In genomic region chr1:93686961-93687320, GRCm38 (mm10) we compare ENCODE assay signal across 8 mouse cellular contexts. TPM values are rescaled to one million over a fixed set of nuclear protein-coding genes. Genes with fewer than 3 reads are reported as not detected.
A peak's percentile ranks its signal among the peaks of the same experiment; 100 is the strongest.
DNase-seq lines count a peak whose midpoint lies in the region; ATAC-seq and TF ChIP-seq lines count a peak whose summit lies in the region.

No protein-coding gene starts in this region.

- H3K4me3 ChIP-seq in ES-Bruce4 (ENCODE audit: low read depth, low read length): peak overlapping the region; percentile 80
- peak overlapping the region; percentile 29 for H3K4me3 ChIP-seq in cortical plate, adult 2 months (ENCODE audit: insufficient read depth, low read length)
- H3K4me3 ChIP-seq in hindbrain, embryonic 12.5 days: peak overlapping the region; percentile 57
- peak overlapping the region; percentile 59; the same call in 1 of the 2 replicates for H3K4me3 ChIP-seq in liver, embryonic 11.5 days (ENCODE audit: low read depth, low read length)

- no peak for ATAC-seq in hindbrain, embryonic 12.5 days (ENCODE audit: low FRiP score)
- no peak for ATAC-seq in liver, embryonic 11.5 days (replicated peaks; ENCODE audit: low FRiP score)
- no peak for ATAC-seq in erythroid progenitor cell, adult 5-6 weeks (replicated peaks; ENCODE audit: low FRiP score, poor library complexity, severe bottlenecking)

- H3K27ac ChIP-seq in ES-Bruce4 (ENCODE audit: insufficient read depth, low read length): no peak overlapping the region
- peak overlapping the region; percentile 24; the same call in 1 of the 2 replicates for H3K27ac ChIP-seq in cortical plate, adult 2 months (ENCODE audit: insufficient read depth, low read length)
- peak overlapping the region; percentile 55; the same call in 1 of the 2 replicates for H3K27ac ChIP-seq in hindbrain, embryonic 12.5 days
- H3K27ac ChIP-seq in liver, embryonic 11.5 days (ENCODE audit: low read depth, low read length): no peak overlapping the region

- H3K4me2 ChIP-seq in hindbrain, embryonic 12.5 days (replicated peaks): peak overlapping the region; percentile 82
- H3K4me2 ChIP-seq in liver, embryonic 11.5 days: peak overlapping the region; percentile 83

- TF ChIP-seq CTCF in ES-Bruce4 (IDR thresholded peaks at IDR 0.05; ENCODE audit: low read depth, low read length): no peak
- no peak for TF ChIP-seq CTCF in cortical plate, adult 2 months (IDR thresholded peaks at IDR 0.05; ENCODE audit: extremely low read depth, insufficient read depth, low read length)

- H3K4me1 ChIP-seq in ES-Bruce4 (ENCODE audit: control insufficient read depth, insufficient read depth, low read length): no peaks in the 10 kb centered on the region
- peaks cover 1% of the 10 kb centered on the region; the same call in 1 of the 2 replicates for H3K4me1 ChIP-seq in cortical plate, adult 2 months (ENCODE audit: control insufficient read depth, insufficient read depth, low read length)
- peaks cover 14% of the 10 kb centered on the region; the same call in 1 of the 2 replicates for H3K4me1 ChIP-seq in hindbrain, embryonic 12.5 days
- H3K4me1 ChIP-seq in liver, embryonic 11.5 days (replicated peaks; ENCODE audit: control insufficient read depth, insufficient read depth, low read length): peaks cover 7% of the 10 kb centered on the region; the same call in 1 of the 2 replicates

- 0 out of 2 replicates have a peak, but pooled peaks cover 3% of the 10 kb centered on the region for H3K9me3 ChIP-seq in ES-Bruce4 (replicated peaks; ENCODE audit: control insufficient read depth, insufficient read depth, low read length, poor library complexity, severe bottlenecking)
- H3K9me3 ChIP-seq in hindbrain, embryonic 12.5 days (replicated peaks): 0 out of 2 replicates have a peak, but pooled peaks cover 4% of the 10 kb centered on the region
- no peaks in the 10 kb centered on the region for H3K9me3 ChIP-seq in liver, embryonic 11.5 days (ENCODE audit: control insufficient read depth, low read length)

- H3K27me3 ChIP-seq in ES-Bruce4 (ENCODE audit: control insufficient read depth, insufficient read depth, low read length, poor library complexity, severe bottlenecking): no peaks in the 10 kb centered on the region
- peaks cover 19% of the 10 kb centered on the region; the same call in 1 of the 2 replicates for H3K27me3 ChIP-seq in hindbrain, embryonic 12.5 days
- peaks cover 34% of the 10 kb centered on the region for H3K27me3 ChIP-seq in liver, embryonic 11.5 days (replicated peaks; ENCODE audit: control insufficient read depth, insufficient read depth, low read length)

- no peaks in the 10 kb centered on the region for H3K36me3 ChIP-seq in ES-Bruce4 (ENCODE audit: control insufficient read depth, insufficient read depth, low read length, poor library complexity, severe bottlenecking)
- H3K36me3 ChIP-seq in hindbrain, embryonic 12.5 days: 0 out of 2 replicates have a peak, but pooled peaks cover 7% of the 10 kb centered on the region
- H3K36me3 ChIP-seq in liver, embryonic 11.5 days (ENCODE audit: control insufficient read depth, insufficient read depth, low read length): no peaks in the 10 kb centered on the region; the same call in 1 of the 2 replicates

- DNase-seq in liver, embryonic 11.5 days (ENCODE audit: low spot score): no peak
- DNase-seq in adrenal gland, postnatal 25 days: no peak
- DNase-seq in spleen, postnatal 10 days (ENCODE audit: low spot score in 2 of 2): no peak
- DNase-seq in cerebellum, postnatal 14 days: no peak

- TF ChIP-seq EP300 in ES-Bruce4 (IDR thresholded peaks at IDR 0.05; ENCODE audit: insufficient read depth, low read depth, low read length): no peak

- no peak for TF ChIP-seq POLR2A in ES-Bruce4 (IDR thresholded peaks at IDR 0.05; ENCODE audit: insufficient read depth, low read length)
- TF ChIP-seq POLR2A in cortical plate, adult 2 months (IDR thresholded peaks at IDR 0.05; ENCODE audit: extremely low read depth, insufficient read depth, low read length): no peak

- H3K9ac ChIP-seq in ES-Bruce4 (ENCODE audit: low read depth, poor library complexity, severe bottlenecking): peak overlapping the region; percentile 71; the same call in 1 of the 2 replicates
- H3K9ac ChIP-seq in hindbrain, embryonic 12.5 days: peak overlapping the region; percentile 73
- H3K9ac ChIP-seq in liver, embryonic 11.5 days (ENCODE audit: low read depth, low read length): no peak overlapping the region

- WGBS in hindbrain, embryonic 12.5 days: 54% methylated on average over 3 of the region's 3 CpGs
- WGBS in liver, embryonic 11.5 days: 83% methylated on average over 3 of the region's 3 CpGs

RNA-seq across cellular contexts. Expression of gene Bok, which starts 1.5 kb away (rescaled TPM):
- 6.3 and 6.6 TPM in 2 replicates for polyA plus RNA-seq in ES-Bruce4 (2011; ENCODE audit: insufficient read depth, insufficient read length, low read depth, missing spikeins)
- polyA plus RNA-seq in cortical plate, adult 2 months (2012; rRNA removed): 43.3 and 52.2 TPM in 2 replicates
- 43.8 and 44.1 TPM in 2 replicates for polyA plus RNA-seq in hindbrain, embryonic 12.5 days (2016; fragmentation: Nextera tagmentation; extraction: Ambion mirVana)
- polyA plus RNA-seq in liver, embryonic 11.5 days (2014; fragmentation: Nextera tagmentation; extraction: Ambion mirVana): 11.3 and 12.2 TPM in 2 replicates
- not detected in 2 replicates for total RNA-seq in erythroid progenitor cell, adult 5-6 weeks (2015; ENCODE audit: low replicate concordance)
- not detected in 2 replicates for total RNA-seq in erythroid progenitor cell, adult 5-6 weeks (2017; ENCODE audit: low replicate concordance)
- total RNA-seq in adrenal gland, postnatal 25 days (2021): 10.9 and 12.6 TPM in 2 replicates

RNA-seq across cellular contexts. Expression of gene Stk25, which starts 28.5 kb away (rescaled TPM):
- polyA plus RNA-seq in ES-Bruce4 (2011; ENCODE audit: insufficient read depth, insufficient read length, low read depth, missing spikeins): 77.7 and 79.6 TPM in 2 replicates
- 404 and 424 TPM in 2 replicates for polyA plus RNA-seq in cortical plate, adult 2 months (2012; rRNA removed)
- 249 and 254 TPM in 2 replicates for polyA plus RNA-seq in hindbrain, embryonic 12.5 days (2016; fragmentation: Nextera tagmentation; extraction: Ambion mirVana)
- polyA plus RNA-seq in liver, embryonic 11.5 days (2014; fragmentation: Nextera tagmentation; extraction: Ambion mirVana): 97.7 and 102 TPM in 2 replicates
- 28.5 and 36.5 TPM in 2 replicates for total RNA-seq in erythroid progenitor cell, adult 5-6 weeks (2015; ENCODE audit: low replicate concordance)
- 33.5 and 52.2 TPM in 2 replicates for total RNA-seq in erythroid progenitor cell, adult 5-6 weeks (2017; ENCODE audit: low replicate concordance)
- 98.3 and 156 TPM in 2 replicates for total RNA-seq in adrenal gland, postnatal 25 days (2021)

Comparison
In these comparisons a context has a peak if more than half of its experiments do, and no peak if none do; other contexts are left out.
1. H3K27ac ChIP-seq: peak in cortical plate, adult 2 months (single experiment) and hindbrain, embryonic 12.5 days (single experiment); none in ES-Bruce4 (single experiment) and liver, embryonic 11.5 days (single experiment).
2. H3K4me3 ChIP-seq: peak in every context shown above with its lines; median percentile 80 in ES-Bruce4; 59 in liver, embryonic 11.5 days; 57 in hindbrain, embryonic 12.5 days; 29 in cortical plate, adult 2 months.